Mouse (Mus musculus): ENCODE results near the gene Trh.

Gene Trh

GRCm38 (mm10) chr6:92224981-92225380 is 19.5 kb downstream of the Trh start:
- no peak for DNase-seq (ENCODE audit: low spot score)

- no peak for DNase-seq (ENCODE audit: low spot score)
Observed at GRCm38 (mm10) chr6:92222021-92222420, 22.4 kb downstream of the Trh start.

- no peak for DNase-seq (ENCODE audit: low spot score)
Observed at GRCm38 (mm10) chr6:92221604-92222003, 22.8 kb downstream of the Trh start.

GRCm38 (mm10) chr6:92219445-92219844 is 25.0 kb downstream of the Trh start:
- DNase-seq (ENCODE audit: low spot score) = no peak

GRCm38 (mm10) chr6:92214773-92215449 is 29.5 kb downstream of the Trh start, which contains the start of gene Rbsn:
Gene Rbsn (minus strand): TSS chr6:92214925.
- peak; percentile 82 for DNase-seq (ENCODE audit: low spot score)

GRCm38 (mm10) chr6:92214055-92214772 is 30.2 kb downstream of the Trh start:
- DNase-seq (ENCODE audit: low spot score) = no peak

GRCm38 (mm10) chr6:92199414-92199813 is 45.0 kb downstream of the Trh start:
- no peak for DNase-seq (ENCODE audit: low spot score)

All from left cerebral cortex, adult 11 months (tissue).